ENCODE assay signal across 19 mouse cellular contexts in genomic region chr1:19237721-19238410, GRCm38 (mm10). TPM values are rescaled to one million over a fixed set of nuclear protein-coding genes. Genes with fewer than 3 reads are reported as not detected.
"Had no signal": no experiment of that assay in that cellular context is flagged by ENCODE, and none has a peak within 500 bp of the region (broad histone marks: within the 10 kb centered on the region; RNA-seq: fewer than 3 reads in every experiment).

No protein-coding gene starts in this region.

- H3K9ac ChIP-seq: liver, embryonic 13.5 days; liver, embryonic 15.5 days; liver, postnatal 0 days; lung, embryonic 15.5 days; neural tube, embryonic 12.5 days; stomach, embryonic 15.5 days had no signal

- H3K4me3 ChIP-seq: liver, embryonic 13.5 days; liver, embryonic 15.5 days; lung, embryonic 15.5 days; megakaryocyte, embryonic 14.5 days; neural tube, embryonic 12.5 days; stomach, embryonic 15.5 days had no signal

- DNase-seq: liver, embryonic 13.5 days; liver, postnatal 0 days; lung, adult 2 months; lung, postnatal 14 days; lung, postnatal 36 days; right cerebral cortex, postnatal 14 days; thymus, adult 2 months; thymus, postnatal 25 days; thymus, postnatal 4 days had no signal

- H3K27ac ChIP-seq: liver, embryonic 13.5 days; liver, embryonic 15.5 days; lung, embryonic 15.5 days; macrophage; neural tube, embryonic 12.5 days; stomach, embryonic 15.5 days; stomach, postnatal 0 days had no signal

- H3K36me3 ChIP-seq: liver, embryonic 13.5 days; liver, embryonic 15.5 days; lung, embryonic 15.5 days; neural tube, embryonic 12.5 days; stomach, embryonic 15.5 days had no signal

- H3K4me1 ChIP-seq: liver, embryonic 13.5 days; liver, embryonic 15.5 days; lung, embryonic 15.5 days; stomach, embryonic 15.5 days had no signal

- H3K9me3 ChIP-seq: liver, embryonic 13.5 days; liver, embryonic 15.5 days; lung, embryonic 15.5 days; neural tube, embryonic 12.5 days; stomach, embryonic 15.5 days had no signal

- ATAC-seq: liver, postnatal 0 days; lung, postnatal 0 days had no signal

- H3K4me2 ChIP-seq: liver, embryonic 13.5 days; liver, embryonic 15.5 days; lung, embryonic 15.5 days; neural tube, embryonic 12.5 days; stomach, embryonic 15.5 days had no signal

RNA-seq across cellular contexts. Expression of gene Tfap2b, which starts 29.2 kb away (rescaled TPM):
- polyA plus RNA-seq: liver, postnatal 0 days; lung, adult 2 months; macrophage; spleen, adult 2 months; stomach, postnatal 0 days; testis, adult 2 months had no signal
